8 mouse cellular contexts compared by ENCODE assay signal in the genomic region with DNA sequence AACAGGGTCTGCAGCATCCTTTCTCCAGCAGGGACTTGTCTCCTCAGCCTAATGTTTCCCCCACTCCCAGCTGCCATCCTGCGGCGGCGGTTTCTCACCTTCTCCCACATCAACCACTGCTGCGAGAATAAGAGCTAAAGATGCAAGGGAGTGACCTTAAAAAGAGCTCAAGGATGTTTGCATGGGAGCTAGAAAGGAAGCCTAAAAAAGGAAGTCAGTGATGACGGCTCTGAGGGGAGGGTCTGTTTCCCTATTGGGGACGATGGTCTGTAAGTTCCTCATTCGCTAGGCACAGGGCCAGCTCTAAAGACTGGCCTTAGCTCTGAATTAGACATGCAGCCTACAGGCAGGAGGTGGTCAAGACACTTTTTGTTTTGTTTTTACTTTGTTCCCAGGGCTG. TPM values are rescaled to one million over a fixed set of nuclear protein-coding genes. Genes with fewer than 3 reads are reported as not detected.
A peak's percentile ranks its signal among the peaks of the same experiment; 100 is the strongest.
DNase-seq lines count a peak whose midpoint lies in the region; ATAC-seq and TF ChIP-seq lines count a peak whose summit lies in the region.

No protein-coding gene starts in this region.

- peak in 1 of 2 experiments; percentile 66; a peak in 2 of 4 replicates for TF ChIP-seq POLR2A in MEL (IDR thresholded peaks at IDR 0.05; ENCODE audit: control insufficient read depth in 1 of 2, insufficient read depth in 1 of 2, low read depth in 1 of 2, low read length in 2 of 2, poor library complexity in 1 of 2)

- H3K4me2 ChIP-seq in midbrain, embryonic 14.5 days (ENCODE audit: low read length) = no peak overlapping the region

- no peaks in the 10 kb centered on the region for H3K27me3 ChIP-seq in MEL (ENCODE audit: control insufficient read depth in 1 of 2, insufficient read depth in 2 of 2, low read length in 2 of 2)
- no peaks in the 10 kb centered on the region; the same call in 1 of the 2 replicates for H3K27me3 ChIP-seq in hindbrain, embryonic 10.5 days (ENCODE audit: insufficient read depth, poor library complexity, severe bottlenecking)
- H3K27me3 ChIP-seq in midbrain, embryonic 14.5 days (ENCODE audit: control insufficient read depth, insufficient read depth, low read length) = no peaks in the 10 kb centered on the region

- no peak for TF ChIP-seq RAD21 in MEL (IDR thresholded peaks at IDR 0.05; ENCODE audit: low read depth, low read length)

- peak overlapping the region; percentile 61 for H3K27ac ChIP-seq in MEL (ENCODE audit: control insufficient read depth, low read depth, low read length)
- no peak overlapping the region for H3K27ac ChIP-seq in hindbrain, embryonic 10.5 days
- H3K27ac ChIP-seq in midbrain, embryonic 14.5 days (replicated peaks; ENCODE audit: low read depth, low read length) = no peak overlapping the region

- peaks cover 2% of the 10 kb centered on the region; the same call in 1 of the 2 replicates for H3K79me2 ChIP-seq in MEL (ENCODE audit: control insufficient read depth, insufficient read depth, low read length, poor library complexity)

- peaks cover 2 to 5% of the 10 kb centered on the region in 2 experiments; a peak in 3 of 4 replicates for H3K4me1 ChIP-seq in MEL (ENCODE audit: control insufficient read depth in 1 of 2, insufficient read depth in 2 of 2, low read length in 2 of 2)
- peaks cover 7% of the 10 kb centered on the region; the same call in 1 of the 2 replicates for H3K4me1 ChIP-seq in hindbrain, embryonic 10.5 days (replicated peaks)
- H3K4me1 ChIP-seq in midbrain, embryonic 14.5 days (ENCODE audit: control insufficient read depth, insufficient read depth, low read length) = no peaks in the 10 kb centered on the region; the same call in 1 of the 2 replicates

- no peaks in the 10 kb centered on the region for H3K9me3 ChIP-seq in MEL (replicated peaks; ENCODE audit: insufficient read depth, low read length)
- H3K9me3 ChIP-seq in hindbrain, embryonic 10.5 days = no peaks in the 10 kb centered on the region
- H3K9me3 ChIP-seq in midbrain, embryonic 14.5 days (ENCODE audit: control insufficient read depth, low read length) = no peaks in the 10 kb centered on the region

- intact Hi-C loops in left cerebral cortex, postnatal 14 days (cut with DNase I) = loop anchor here (5.0 kb wide), 1 partner anchor 102 kb away; no protein-coding TSS in a partner anchor

- no peak; a peak in 1 of 6 replicates for TF ChIP-seq CTCF in MEL (IDR thresholded peaks at IDR 0.05 in 2 of 3, conservative IDR thresholded peaks at IDR 0.05 in 1 of 3; ENCODE audit: control insufficient read depth in 1 of 3, insufficient read depth in 1 of 3, low read depth in 2 of 3, low read length in 3 of 3, poor library complexity in 1 of 3, severe bottlenecking in 1 of 3)

- TF ChIP-seq EP300 in MEL (IDR thresholded peaks at IDR 0.05; ENCODE audit: low read depth in 1 of 2, low read length in 2 of 2) = peak in 1 of 2 experiments; percentile 18; a peak in 1 of 4 replicates

- peak overlapping the region; percentile 56 to 60 for H3K4me3 ChIP-seq in MEL (ENCODE audit: control insufficient read depth in 1 of 2, insufficient read depth in 1 of 2, low read depth in 2 of 2, low read length in 2 of 2)
- no peak overlapping the region for H3K4me3 ChIP-seq in hindbrain, embryonic 10.5 days
- no peak overlapping the region for H3K4me3 ChIP-seq in midbrain, embryonic 14.5 days (replicated peaks; ENCODE audit: low read depth, low read length)

- peak; percentile 59 for DNase-seq in layer of hippocampus, adult 9-11 months
- DNase-seq in layer of hippocampus, postnatal 36 days = no peak
- DNase-seq in MEL (ENCODE audit: low read depth, low spot score) = peak; percentile 91
- peak; percentile 22 to 64 for DNase-seq in heart, adult 18-20 months
- peak; percentile 43 to 56 for DNase-seq in left cerebral cortex, postnatal 14 days (ENCODE audit: low spot score in 2 of 2)
- DNase-seq in spleen, postnatal 36 days (ENCODE audit: low spot score in 2 of 2) = peak; percentile 72 to 79
- DNase-seq in hindbrain, embryonic 10.5 days (ENCODE audit: low spot score) = no peak
- DNase-seq in midbrain, embryonic 14.5 days = no peak

- H3K9ac ChIP-seq in MEL (ENCODE audit: control insufficient read depth, low read depth, low read length, poor library complexity, severe bottlenecking) = peak overlapping the region; percentile 26
- no peak overlapping the region for H3K9ac ChIP-seq in midbrain, embryonic 14.5 days (replicated peaks; ENCODE audit: low read length)

- peaks cover 0 to 14% of the 10 kb centered on the region in 2 experiments; a peak in 2 of 4 replicates for H3K36me3 ChIP-seq in MEL (ENCODE audit: control insufficient read depth in 1 of 2, insufficient read depth in 2 of 2, low read length in 2 of 2)
- no peaks in the 10 kb centered on the region for H3K36me3 ChIP-seq in hindbrain, embryonic 10.5 days
- no peaks in the 10 kb centered on the region for H3K36me3 ChIP-seq in midbrain, embryonic 14.5 days (ENCODE audit: control insufficient read depth, insufficient read depth, low read length)

- ATAC-seq in midbrain, embryonic 14.5 days (ENCODE audit: low FRiP score, low TSS enrichment) = no peak

- WGBS in hindbrain, embryonic 10.5 days = 66% methylated on average over 7 of the region's 7 CpGs
- WGBS in midbrain, embryonic 14.5 days = 70% methylated on average over 7 of the region's 7 CpGs

TF ChIP-seq in MEL, 35 proteins besides CTCF, POLR2A, EP300 and RAD21:
- TF ChIP-seq GATA1 (IDR thresholded peaks at IDR 0.05; ENCODE audit: low read depth, low read length) = no peak
- no peak for TF ChIP-seq BHLHE40 (IDR thresholded peaks at IDR 0.05; ENCODE audit: borderline replicate concordance, low read depth, low read length)
- peak; percentile 67 for TF ChIP-seq ZMIZ1 (IDR thresholded peaks at IDR 0.05; ENCODE audit: low read depth, low read length)
- no peak for TF ChIP-seq USF1 (IDR thresholded peaks at IDR 0.05; ENCODE audit: low read depth, low read length)
- peak; percentile 67 for TF ChIP-seq NELFE (IDR thresholded peaks at IDR 0.05; ENCODE audit: low read depth, low read length)
- no peak for TF ChIP-seq MYB (IDR thresholded peaks at IDR 0.05; ENCODE audit: low read depth, low read length)
- TF ChIP-seq USF2 (IDR thresholded peaks at IDR 0.05; ENCODE audit: borderline replicate concordance in 1 of 2, insufficient read depth in 1 of 2, low read depth in 1 of 2, low read length in 2 of 2) = no peak
- no peak for TF ChIP-seq NRF1 (IDR thresholded peaks at IDR 0.05; ENCODE audit: insufficient read depth, low read depth, low read length, poor library complexity, severe bottlenecking)
- TF ChIP-seq TCF12 (IDR thresholded peaks at IDR 0.05; ENCODE audit: low read depth, low read length) = no peak
- peak; percentile 51; the same call in 1 of the 2 replicates for TF ChIP-seq SIN3A (IDR thresholded peaks at IDR 0.05; ENCODE audit: low read length)
- peak; percentile 48; the same call in 1 of the 2 replicates for TF ChIP-seq RCOR1 (IDR thresholded peaks at IDR 0.05; ENCODE audit: low read depth, low read length)
- TF ChIP-seq MAZ (IDR thresholded peaks at IDR 0.05; ENCODE audit: low read depth, low read length) = no peak
- 0 out of 2 replicates have a peak, but pooled peaks have one; percentile 29 for TF ChIP-seq MXI1 (IDR thresholded peaks at IDR 0.05; ENCODE audit: low read depth, low read length)
- no peak for TF ChIP-seq E2F4 (IDR thresholded peaks at IDR 0.05; ENCODE audit: borderline replicate concordance, low read depth, low read length)
- no peak for TF ChIP-seq UBTF (IDR thresholded peaks at IDR 0.05; ENCODE audit: borderline replicate concordance, insufficient read depth, low read depth, low read length)
- TF ChIP-seq ELF1 (IDR thresholded peaks at IDR 0.05; ENCODE audit: low read depth, low read length) = 0 out of 2 replicates have a peak, but pooled peaks have one; percentile 33
- peak; percentile 52; the same call in 1 of the 2 replicates for TF ChIP-seq HCFC1 (IDR thresholded peaks at IDR 0.05; ENCODE audit: low read depth, low read length)
- no peak for TF ChIP-seq MAFK (IDR thresholded peaks at IDR 0.05; ENCODE audit: borderline replicate concordance, low read depth, low read length)
- peak; percentile 77; the same call in 1 of the 2 replicates for TF ChIP-seq TBP (IDR thresholded peaks at IDR 0.05; ENCODE audit: low read depth, low read length)
- TF ChIP-seq ZC3H11A (IDR thresholded peaks at IDR 0.05; ENCODE audit: low read depth, low read length) = no peak
- 0 out of 2 replicates have a peak, but pooled peaks have one; percentile 32 for TF ChIP-seq POLR2AphosphoS2 (IDR thresholded peaks at IDR 0.05; ENCODE audit: low read length)
- TF ChIP-seq ETS1 (IDR thresholded peaks at IDR 0.05; ENCODE audit: low read depth, low read length) = peak; percentile 46; the same call in 1 of the 2 replicates
- TF ChIP-seq POLR2AphosphoS5 (IDR thresholded peaks at IDR 0.05; ENCODE audit: borderline replicate concordance, low read depth, low read length) = no peak

RNA-seq across cellular contexts. Expression of gene Slc25a43, which starts 1.3 kb away (rescaled TPM):
- total RNA-seq in layer of hippocampus, postnatal 36 days (2021) = under 1 TPM in 1 of 2 experiments, not detected in 1; 0.52 TPM
- 1.4 and 2.7 TPM in 2 replicates for total RNA-seq in MEL (2012; rRNA removed)
- polyA plus RNA-seq in MEL (2012; ENCODE audit: insufficient read depth in 1 of 2, insufficient read length in 2 of 2, low read depth in 1 of 2, low replicate concordance in 2 of 2, missing spikeins in 1 of 2) = 1 to 10 TPM in 1 of 2 experiments, not detected in 1; 8.3 TPM
- under 1 TPM in 1 of 2 experiments, not detected in 1; 0.26 TPM for total RNA-seq in heart, adult 18-20 months (2021)
- under 1 TPM in 1 of 2 experiments, not detected in 1; 0.30 TPM for total RNA-seq in left cerebral cortex, postnatal 14 days (2021)
- 0.96 and 1.4 TPM in 2 replicates for polyA plus RNA-seq in hindbrain, embryonic 10.5 days (2016; fragmentation: Nextera tagmentation; extraction: Ambion mirVana)
- polyA plus RNA-seq in midbrain, embryonic 14.5 days (2014; fragmentation: Nextera tagmentation; extraction: Ambion mirVana) = 0.65 and 0.71 TPM in 2 replicates

RNA-seq across cellular contexts. Expression of gene Slc25a5, which starts 50.7 kb away (rescaled TPM):
- total RNA-seq in layer of hippocampus, postnatal 36 days (2021) = 100 to 1,000 TPM; 336 to 357 TPM
- 704 and 776 TPM in 2 replicates for total RNA-seq in MEL (2012; rRNA removed)
- polyA plus RNA-seq in MEL (2012; ENCODE audit: insufficient read depth in 1 of 2, insufficient read length in 2 of 2, low read depth in 1 of 2, low replicate concordance in 2 of 2, missing spikeins in 1 of 2) = 1,000 to 10,000 TPM in 1 of 2 experiments, 100 to 1,000 TPM in 1; 263 to 1,006 TPM
- 100 to 1,000 TPM; 369 to 422 TPM for total RNA-seq in heart, adult 18-20 months (2021)
- 100 to 1,000 TPM; 363 to 370 TPM for total RNA-seq in left cerebral cortex, postnatal 14 days (2021)
- polyA plus RNA-seq in hindbrain, embryonic 10.5 days (2016; fragmentation: Nextera tagmentation; extraction: Ambion mirVana) = 803 and 848 TPM in 2 replicates
- 552 and 571 TPM in 2 replicates for polyA plus RNA-seq in midbrain, embryonic 14.5 days (2014; fragmentation: Nextera tagmentation; extraction: Ambion mirVana)

Comparison
In these comparisons a context has a peak if more than half of its experiments do, and no peak if none do; other contexts are left out.
1. DNase-seq: peak in layer of hippocampus, adult 9-11 months (single experiment), MEL (single experiment), heart, adult 18-20 months (2 of 2), left cerebral cortex, postnatal 14 days (2 of 2) and spleen, postnatal 36 days (2 of 2); none in layer of hippocampus, postnatal 36 days (0 of 2), hindbrain, embryonic 10.5 days (single experiment) and midbrain, embryonic 14.5 days (single experiment).
2. H3K4me3 ChIP-seq: peak in MEL (2 of 2); none in hindbrain, embryonic 10.5 days (single experiment) and midbrain, embryonic 14.5 days (single experiment).